Mouse (Mus musculus) right cerebral cortex, postnatal 10 days (tissue): Measurements from ENCODE around the gene Ttc24.

Experiments
- DNase-seq, 2 experiments: peaks; one replicate each; pipeline ENCODE4 v3.0.0; 2021; ENCODE audit warnings: low spot score in 2 of 2

Gene Ttc24

DNA sequence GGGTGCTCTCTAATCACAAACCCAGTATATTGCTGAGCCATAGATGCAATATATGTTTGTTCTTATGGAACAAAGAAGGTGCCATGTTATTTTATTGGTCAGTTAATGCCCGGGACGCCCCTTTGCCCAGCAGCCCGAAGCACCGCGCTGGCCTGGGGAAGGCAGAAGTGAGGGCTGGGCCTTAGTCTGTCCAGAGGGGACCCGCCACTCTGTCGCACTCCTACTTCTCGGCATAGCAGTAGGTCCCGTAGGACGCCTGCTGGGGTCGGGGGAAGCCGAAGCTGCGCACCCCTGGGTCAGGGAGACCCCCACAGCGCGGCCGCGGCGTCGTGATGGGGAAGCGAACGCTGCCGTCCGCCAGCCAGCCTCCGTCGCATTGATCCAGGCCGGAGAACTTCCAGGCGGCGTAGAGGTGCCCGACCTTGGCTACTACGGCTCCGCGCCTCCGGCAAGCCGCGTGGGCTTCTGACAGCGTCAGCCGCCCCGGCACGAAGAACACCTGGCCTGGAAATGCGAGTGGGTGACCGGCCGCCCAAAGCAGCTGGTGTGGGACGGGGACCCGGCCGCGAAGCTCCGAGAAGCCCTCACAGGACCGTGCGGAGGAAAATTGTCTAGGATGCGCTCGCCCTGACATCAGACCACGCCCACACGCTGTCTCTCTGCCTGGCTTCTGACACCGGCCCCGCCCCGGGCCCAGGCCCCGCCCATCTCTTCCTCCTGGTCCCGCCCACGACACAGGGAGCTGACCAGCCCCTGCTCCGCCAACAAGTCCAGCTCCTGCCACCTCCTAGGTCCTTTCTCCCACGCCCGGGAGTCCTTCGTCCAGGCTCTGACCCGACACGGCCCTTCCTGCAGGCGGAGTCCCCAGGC is 55.5 kb downstream of the Ttc24 start:
- DNase-seq = peak; percentile 76 to 78
